In the genomic region with DNA sequence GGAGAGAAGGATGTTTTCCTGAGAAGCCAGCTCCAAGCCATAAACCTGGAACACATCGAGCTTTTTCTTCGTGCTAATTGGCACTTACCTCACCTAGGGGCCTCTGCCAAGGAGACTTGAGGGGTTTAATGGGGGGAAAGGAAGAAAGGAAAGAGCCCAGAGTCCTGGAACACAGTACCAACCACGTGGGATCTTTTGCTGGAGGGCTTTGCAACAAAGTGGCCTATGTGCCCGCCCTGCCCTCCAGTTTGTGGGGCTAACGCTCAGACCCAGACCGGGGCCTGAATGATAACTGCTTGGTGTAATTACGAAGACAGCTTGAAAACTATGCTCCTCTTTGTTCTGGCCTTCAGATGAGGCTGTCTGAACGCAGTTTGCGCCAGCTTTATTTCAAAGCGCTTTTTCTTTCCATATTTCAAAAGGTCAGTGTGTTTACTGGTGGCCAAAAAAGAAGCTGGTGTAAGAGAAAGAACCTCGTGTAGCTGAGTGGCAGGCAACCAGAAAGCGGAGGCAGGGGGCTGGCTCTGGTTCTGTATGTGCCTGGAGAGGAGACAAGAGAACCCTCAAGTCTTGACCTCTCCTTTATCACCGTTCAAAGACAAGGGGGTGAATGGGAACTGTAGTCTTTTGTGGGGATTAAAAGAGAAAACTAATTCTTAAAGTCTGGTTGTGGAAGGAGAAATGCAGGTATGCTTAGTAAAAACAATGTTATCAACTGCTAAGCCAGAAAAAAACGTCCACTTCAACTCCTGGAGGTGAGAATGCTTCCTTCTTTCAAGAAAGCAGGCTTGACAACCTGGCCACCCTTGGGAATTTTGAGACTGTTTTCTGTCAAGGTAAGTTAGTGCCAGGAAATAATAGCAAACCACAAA, we compare ENCODE assay signal across 8 mouse cellular contexts.
DNase-seq lines count a peak whose midpoint lies in the region; ATAC-seq and TF ChIP-seq lines count a peak whose summit lies in the region.

No protein-coding gene starts in this region.

- no peaks in the 10 kb centered on the region for H3K36me3 ChIP-seq in lung, embryonic 14.5 days (ENCODE audit: insufficient read depth)
- no peaks in the 10 kb centered on the region for H3K36me3 ChIP-seq in forebrain, embryonic 11.5 days (ENCODE audit: control insufficient read depth, insufficient read depth, low read length)
- no peaks in the 10 kb centered on the region for H3K36me3 ChIP-seq in midbrain, embryonic 15.5 days (replicated peaks)
- no peaks in the 10 kb centered on the region for H3K36me3 ChIP-seq in thymus, adult 2 months (ENCODE audit: control insufficient read depth, insufficient read depth, low read length)

- WGBS in lung, embryonic 14.5 days: 38% methylated on average over 14 of the region's 14 CpGs
- WGBS in lung, adult 2 months: 44% methylated on average over 14 of the region's 14 CpGs
- WGBS in forebrain, embryonic 11.5 days: 21% methylated on average over 14 of the region's 14 CpGs
- WGBS in midbrain, embryonic 15.5 days: 32% methylated on average over 14 of the region's 14 CpGs
- WGBS in thymus, adult 2 months: 69% methylated on average over 14 of the region's 14 CpGs

- H3K27ac ChIP-seq in lung, embryonic 14.5 days (ENCODE audit: low read depth): peak overlapping the region; percentile 8
- H3K27ac ChIP-seq in forebrain, embryonic 11.5 days (ENCODE audit: low read depth, low read length): peak overlapping the region; percentile 64
- peak overlapping the region; percentile 16; the same call in 1 of the 2 replicates for H3K27ac ChIP-seq in midbrain, embryonic 15.5 days
- H3K27ac ChIP-seq in thymus, adult 2 months (ENCODE audit: control insufficient read depth, insufficient read depth, low read length): no peak overlapping the region

- peak; percentile 58; the same call in 1 of the 2 replicates for ATAC-seq in lung, embryonic 14.5 days (ENCODE audit: insufficient read depth)
- peak; percentile 89 for ATAC-seq in forebrain, embryonic 11.5 days (replicated peaks; ENCODE audit: low FRiP score)
- peak; percentile 87 for ATAC-seq in midbrain, embryonic 15.5 days (replicated peaks)

- peak; percentile 60 for DNase-seq in lung, embryonic 14.5 days
- no peak for DNase-seq in lung, adult 2 months
- peak; percentile 72 for DNase-seq in forebrain, embryonic 11.5 days (ENCODE audit: low spot score)
- DNase-seq in layer of hippocampus, adult 8-10 months (ENCODE audit: low spot score in 2 of 2): peak; percentile 60 to 78
- DNase-seq in urinary bladder, adult 2 months (ENCODE audit: low spot score): no peak
- DNase-seq in thymus, adult 2 months: no peak
- DNase-seq in kidney, postnatal 10 days: no peak

- TF ChIP-seq POLR2A in lung, adult 2 months (IDR thresholded peaks at IDR 0.05; ENCODE audit: borderline replicate concordance, extremely low read depth, low read depth, low read length): no peak
- TF ChIP-seq POLR2A in thymus, adult 2 months (IDR thresholded peaks at IDR 0.05; ENCODE audit: control insufficient read depth, extremely low read depth, insufficient read depth, low read length, poor library complexity): no peak

- H3K27me3 ChIP-seq in lung, embryonic 14.5 days (ENCODE audit: insufficient read depth, low read length): no peaks in the 10 kb centered on the region
- H3K27me3 ChIP-seq in forebrain, embryonic 11.5 days (ENCODE audit: control insufficient read depth, insufficient read depth, low read length): no peaks in the 10 kb centered on the region
- no peaks in the 10 kb centered on the region for H3K27me3 ChIP-seq in midbrain, embryonic 15.5 days (replicated peaks)
- no peaks in the 10 kb centered on the region for H3K27me3 ChIP-seq in thymus, adult 2 months (ENCODE audit: control insufficient read depth, insufficient read depth, low read length)

- no peak overlapping the region for H3K9ac ChIP-seq in lung, embryonic 14.5 days
- no peak overlapping the region for H3K9ac ChIP-seq in forebrain, embryonic 11.5 days (ENCODE audit: low read length)
- H3K9ac ChIP-seq in midbrain, embryonic 15.5 days: no peak overlapping the region

- H3K4me1 ChIP-seq in lung, embryonic 14.5 days (ENCODE audit: insufficient read depth): peaks cover 15% of the 10 kb centered on the region
- no peaks in the 10 kb centered on the region for H3K4me1 ChIP-seq in lung, adult 2 months (ENCODE audit: control insufficient read depth, insufficient read depth, low read length)
- 0 out of 2 replicates have a peak, but pooled peaks cover 6% of the 10 kb centered on the region for H3K4me1 ChIP-seq in forebrain, embryonic 11.5 days (replicated peaks; ENCODE audit: control insufficient read depth, insufficient read depth, low read length)
- H3K4me1 ChIP-seq in midbrain, embryonic 15.5 days: peaks cover 4% of the 10 kb centered on the region; the same call in 1 of the 2 replicates
- H3K4me1 ChIP-seq in thymus, adult 2 months (replicated peaks; ENCODE audit: control insufficient read depth, insufficient read depth, low read length): no peaks in the 10 kb centered on the region

- no peak for TF ChIP-seq CTCF in lung, embryonic 14.5 days (IDR thresholded peaks at IDR 0.05; ENCODE audit: low read depth)
- TF ChIP-seq CTCF in lung, adult 2 months (IDR thresholded peaks at IDR 0.05; ENCODE audit: insufficient read depth, low read length): no peak
- TF ChIP-seq CTCF in thymus, adult 2 months (IDR thresholded peaks at IDR 0.05; ENCODE audit: borderline replicate concordance, control insufficient read depth, extremely low read depth, insufficient read depth, low read length, poor library complexity): no peak

- no peak overlapping the region for H3K4me3 ChIP-seq in lung, embryonic 14.5 days (ENCODE audit: low read depth, low read length)
- no peak overlapping the region for H3K4me3 ChIP-seq in lung, adult 2 months (replicated peaks; ENCODE audit: extremely low read depth, low read depth, low read length)
- no peak overlapping the region for H3K4me3 ChIP-seq in forebrain, embryonic 11.5 days (ENCODE audit: low read depth, low read length)
- no peak overlapping the region for H3K4me3 ChIP-seq in midbrain, embryonic 15.5 days
- no peak overlapping the region for H3K4me3 ChIP-seq in thymus, adult 2 months (ENCODE audit: control insufficient read depth, insufficient read depth, low read length)

- H3K4me2 ChIP-seq in lung, embryonic 14.5 days: peak overlapping the region; percentile 31
- no peak overlapping the region for H3K4me2 ChIP-seq in forebrain, embryonic 11.5 days (ENCODE audit: low read depth, low read length, severe bottlenecking)
- H3K4me2 ChIP-seq in midbrain, embryonic 15.5 days: no peak overlapping the region

- no peaks in the 10 kb centered on the region for H3K9me3 ChIP-seq in lung, embryonic 14.5 days (ENCODE audit: low read depth, low read length)
- no peaks in the 10 kb centered on the region for H3K9me3 ChIP-seq in forebrain, embryonic 11.5 days (ENCODE audit: control insufficient read depth, low read length)
- no peaks in the 10 kb centered on the region; the same call in 1 of the 2 replicates for H3K9me3 ChIP-seq in midbrain, embryonic 15.5 days

Comparison
In these comparisons a context has a peak if more than half of its experiments do, and no peak if none do; other contexts are left out.
1. DNase-seq: peak in lung, embryonic 14.5 days (single experiment), forebrain, embryonic 11.5 days (single experiment) and layer of hippocampus, adult 8-10 months (2 of 2); none in lung, adult 2 months (single experiment), urinary bladder, adult 2 months (single experiment), thymus, adult 2 months (single experiment) and kidney, postnatal 10 days (single experiment).
2. Peak in every context shown above with its lines, with median percentiles within 50 percentile points of each other: ATAC-seq.